Mouse (Mus musculus): ENCODE results near the gene Tbc1d21. TPM values are rescaled to one million over a fixed set of nuclear protein-coding genes. Genes with fewer than 3 reads are reported as not detected.
A peak's percentile ranks its signal among the peaks of the same experiment; 100 is the strongest.

Tbc1d21 gene
- polyA plus RNA-seq, 1 experiment from 2014 or later, result not detected

DNA sequence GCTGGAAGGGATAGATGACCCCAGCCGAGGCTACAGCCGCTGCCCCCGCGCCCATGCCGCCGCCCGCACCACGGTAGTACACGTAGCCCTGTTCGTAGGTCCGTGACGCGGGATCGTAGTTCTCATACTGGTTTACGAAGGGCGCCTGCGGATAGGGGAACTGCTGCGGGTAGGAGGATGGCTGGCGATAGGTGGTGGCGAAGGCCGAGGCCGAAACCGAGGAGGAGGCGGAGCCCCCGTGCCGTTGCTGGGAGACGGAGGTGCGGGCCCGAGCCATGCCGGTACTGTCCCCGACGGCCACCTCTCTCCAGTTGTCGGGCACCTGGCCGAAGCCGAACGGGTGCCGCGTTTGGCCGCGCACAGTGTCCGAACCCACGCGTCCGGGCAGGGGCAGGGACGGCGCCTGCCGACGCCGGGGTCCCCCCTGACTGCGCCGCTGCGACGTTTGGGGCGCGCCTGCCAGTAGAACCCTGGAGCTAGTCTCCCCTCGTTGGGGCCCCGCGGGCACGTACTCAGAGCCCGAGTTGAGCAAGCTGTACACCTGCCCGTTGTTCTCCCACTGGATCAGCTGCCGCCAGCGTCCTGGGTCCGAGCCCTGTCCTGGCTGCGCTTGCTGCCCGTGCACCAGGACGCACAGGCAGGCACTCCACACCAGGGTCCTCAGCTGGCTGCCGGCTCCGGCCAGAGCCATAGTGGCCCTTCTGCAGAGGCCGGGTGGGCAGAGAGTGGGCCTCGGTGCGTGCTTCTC, 57.9 kb downstream of the Tbc1d21 start:
- H3K9ac ChIP-seq (ENCODE audit: low read length), result peak overlapping the region; percentile 58
- H3K9me3 ChIP-seq (replicated peaks; ENCODE audit: control insufficient read depth, low read length), result no peaks in the 10 kb centered on the region
- peak overlapping the region; percentile 52; the same call in 1 of the 2 replicates for H3K27ac ChIP-seq (ENCODE audit: low read depth, low read length)
- 1% methylated on average over 72 of the region's 72 CpGs for WGBS
- peak; percentile 28 for ATAC-seq
- H3K4me1 ChIP-seq (ENCODE audit: control insufficient read depth, insufficient read depth, low read length), result peaks cover 40% of the 10 kb centered on the region
- H3K4me2 ChIP-seq (ENCODE audit: low read length), result peak overlapping the region; percentile 58
- H3K4me3 ChIP-seq (ENCODE audit: low read depth, low read length), result peak overlapping the region; percentile 35
- no peaks in the 10 kb centered on the region for H3K36me3 ChIP-seq (ENCODE audit: control insufficient read depth, insufficient read depth, low read length)
- H3K27me3 ChIP-seq (replicated peaks; ENCODE audit: control insufficient read depth, insufficient read depth, low read length), result peaks cover 24% of the 10 kb centered on the region
- DNase-seq (ENCODE audit: low spot score), result peak; percentile 35

DNA sequence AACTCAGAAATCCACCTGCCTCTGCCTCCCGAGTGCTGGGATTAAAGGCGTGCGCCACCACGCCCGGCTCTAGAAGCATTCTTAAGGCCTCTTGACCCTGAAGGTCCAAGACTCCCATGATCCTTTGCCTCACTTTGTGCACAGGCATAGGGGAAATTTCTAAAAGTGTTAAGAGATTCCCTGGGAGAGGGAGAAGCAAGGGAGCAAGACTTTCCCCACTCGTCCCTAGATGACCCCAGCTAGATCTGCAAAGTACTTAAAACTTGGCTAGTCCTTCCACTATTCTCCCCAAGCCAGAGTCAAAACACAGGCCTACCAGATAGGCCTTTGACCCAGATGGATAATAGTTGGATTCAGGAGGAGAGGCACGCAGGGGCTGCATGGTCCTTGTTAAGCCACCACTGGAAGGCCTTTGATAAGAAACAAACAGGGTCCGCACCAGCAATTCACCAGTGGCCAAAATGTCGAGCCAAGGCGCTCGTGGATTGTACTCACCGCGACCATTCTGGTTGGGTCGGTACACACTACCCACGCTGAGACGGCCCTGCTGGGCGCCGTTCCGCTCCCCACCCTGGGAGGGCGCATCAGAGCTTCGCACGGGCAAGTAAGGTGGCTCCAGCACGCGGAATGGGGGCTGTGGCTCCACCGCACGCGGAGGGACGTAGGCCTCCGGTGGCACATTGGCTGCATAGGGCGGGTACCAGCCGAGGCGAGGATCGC, 58.9 kb downstream of the Tbc1d21 start:
- Histone ChIP-seq H3K9me3 (replicated peaks; ENCODE audit: control insufficient read depth, low read length) (no peaks in the 10 kb centered on the region), H3K4me2 (ENCODE audit: low read length) (peak overlapping the region; percentile 58), H3K4me3 (ENCODE audit: low read depth, low read length) (peak overlapping the region; percentile 35), H3K4me1 (ENCODE audit: control insufficient read depth, insufficient read depth, low read length) (peaks cover 38% of the 10 kb centered on the region), H3K27me3 (replicated peaks; ENCODE audit: control insufficient read depth, insufficient read depth, low read length) (peaks cover 24% of the 10 kb centered on the region), H3K36me3 (ENCODE audit: control insufficient read depth, insufficient read depth, low read length) (no peaks in the 10 kb centered on the region), H3K9ac (ENCODE audit: low read length) (peak overlapping the region; percentile 58), H3K27ac (ENCODE audit: low read depth, low read length) (no peak overlapping the region)
- ATAC-seq, result no peak
- DNase-seq (ENCODE audit: low spot score), result no peak
- 57% methylated on average over 33 of the region's 33 CpGs for WGBS

DNA sequence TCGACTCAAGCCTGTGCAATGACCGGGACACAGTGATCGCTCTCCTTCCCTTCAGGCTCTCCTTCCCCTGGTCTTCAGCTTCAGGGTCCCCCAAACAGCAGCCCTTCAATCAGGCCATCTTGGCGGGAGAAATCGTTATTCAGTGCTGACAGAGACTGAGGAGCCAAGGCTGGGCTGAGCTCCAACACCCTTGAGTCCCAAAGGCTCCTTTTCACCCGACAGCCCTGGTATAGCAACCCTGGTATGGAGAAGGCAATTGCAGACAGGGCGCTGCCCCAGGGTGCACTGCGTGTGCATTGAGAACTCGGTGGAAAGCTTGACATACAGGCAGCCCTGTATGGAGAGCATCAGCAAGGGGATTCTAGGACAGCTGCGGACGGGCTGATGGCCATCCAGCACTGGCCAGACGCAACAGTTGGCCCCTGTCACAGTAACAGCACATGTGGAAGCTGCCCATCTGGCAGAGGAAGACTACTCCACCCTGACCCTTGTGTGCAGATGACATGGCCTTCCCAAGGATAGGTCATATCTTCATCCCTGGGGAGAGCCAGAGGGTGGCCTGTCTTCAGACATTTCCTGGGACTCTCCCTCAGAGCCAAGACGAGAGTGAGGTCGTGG, 60.1 kb downstream of the Tbc1d21 start:
- no peak overlapping the region for H3K27ac ChIP-seq (ENCODE audit: low read depth, low read length)
- peaks cover 31% of the 10 kb centered on the region for H3K4me1 ChIP-seq (ENCODE audit: control insufficient read depth, insufficient read depth, low read length)
- H3K4me2 ChIP-seq (ENCODE audit: low read length), result 0 out of 2 replicates have a peak overlapping the region, but pooled peaks have one; percentile 7
- H3K4me3 ChIP-seq (ENCODE audit: low read depth, low read length), result no peak overlapping the region
- 72% methylated on average over 14 of the region's 14 CpGs for WGBS
- H3K9me3 ChIP-seq (replicated peaks; ENCODE audit: control insufficient read depth, low read length), result no peaks in the 10 kb centered on the region
- ATAC-seq (no peak), DNase-seq (ENCODE audit: low spot score) (peak; percentile 40)
- H3K36me3 ChIP-seq (ENCODE audit: control insufficient read depth, insufficient read depth, low read length), result no peaks in the 10 kb centered on the region
- peaks cover 24% of the 10 kb centered on the region for H3K27me3 ChIP-seq (replicated peaks; ENCODE audit: control insufficient read depth, insufficient read depth, low read length)
- H3K9ac ChIP-seq (ENCODE audit: low read length), result no peak overlapping the region

Other genes with a start within 250 kb of the Tbc1d21 start
- 13.5 and 20.1 TPM in 2 replicates for gene Islr, start 166.1 kb downstream of the Tbc1d21 start, polyA plus RNA-seq (2014; fragmentation: Nextera tagmentation; extraction: Ambion mirVana)
- gene Islr2, start 166.1 kb downstream of the Tbc1d21 start, polyA plus RNA-seq (2014; fragmentation: Nextera tagmentation; extraction: Ambion mirVana), result 118 and 123 TPM in 2 replicates
- 5.3 and 6.0 TPM in 2 replicates for gene Pml, start 120.7 kb downstream of the Tbc1d21 start, polyA plus RNA-seq (2014; fragmentation: Nextera tagmentation; extraction: Ambion mirVana)
- 75.1 and 81.1 TPM in 2 replicates for gene Stoml1, start 117.3 kb downstream of the Tbc1d21 start, polyA plus RNA-seq (2014; fragmentation: Nextera tagmentation; extraction: Ambion mirVana)
- 9.2 and 11.1 TPM in 2 replicates for gene Loxl1, start 57.3 kb downstream of the Tbc1d21 start, polyA plus RNA-seq (2014; fragmentation: Nextera tagmentation; extraction: Ambion mirVana)
- gene Insyn1, start 118.1 kb upstream of the Tbc1d21 start, polyA plus RNA-seq (2014; fragmentation: Nextera tagmentation; extraction: Ambion mirVana), result 8.0 and 8.1 TPM in 2 replicates
- gene Cd276, start 185.0 kb upstream of the Tbc1d21 start, polyA plus RNA-seq (2014; fragmentation: Nextera tagmentation; extraction: Ambion mirVana), result 24.6 and 28.8 TPM in 2 replicates
- 144 and 158 TPM in 2 replicates for gene Nptn, start 211.8 kb upstream of the Tbc1d21 start, polyA plus RNA-seq (2014; fragmentation: Nextera tagmentation; extraction: Ambion mirVana)